Mouse (Mus musculus): ENCODE data around the gene Acot3. TPM values are rescaled to one million over a fixed set of nuclear protein-coding genes. Genes with fewer than 3 reads are reported as not detected.
"Not testable (repeated sequence)": the region's sequence is repeated elsewhere in the genome, so short reads cannot be mapped to it uniquely, and the experiment has no call there.

Gene Acot3
- polyA plus RNA-seq, 1 experiment: not detected

DNA sequence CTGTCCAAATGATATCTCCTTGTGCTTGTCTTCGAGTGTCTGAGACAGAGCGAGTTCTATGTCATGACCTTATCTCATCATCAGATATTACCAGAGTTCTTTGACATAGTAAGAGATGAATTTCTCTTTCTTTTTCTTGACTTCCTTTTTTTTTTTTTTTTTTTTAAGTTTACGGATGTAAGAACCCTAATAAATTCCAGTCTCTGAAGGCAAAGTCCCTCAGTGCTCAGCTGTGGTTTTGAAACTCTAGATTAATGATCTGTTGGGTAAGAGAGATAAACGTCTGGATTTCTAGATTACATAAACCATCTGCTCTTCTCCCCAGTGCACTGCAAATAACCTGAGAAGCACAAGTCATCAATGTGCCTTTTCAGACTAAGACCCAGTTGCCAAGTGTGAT lies 17.8 kb upstream of the Acot3 start:
- H3K4me1 ChIP-seq (ENCODE audit: control insufficient read depth, insufficient read depth, low read length): no peaks in the 10 kb centered on the region
- H3K27ac ChIP-seq (ENCODE audit: control insufficient read depth, insufficient read depth, low read depth, low read length, poor library complexity): no peak overlapping the region
- no peak for TF ChIP-seq POLR2A (IDR thresholded peaks at IDR 0.05; ENCODE audit: borderline replicate concordance, control insufficient read depth, low read depth, low read length)
- TF ChIP-seq CTCF (IDR thresholded peaks at IDR 0.05; ENCODE audit: control insufficient read depth, insufficient read depth, low read length): no peak
- WGBS: 7% methylated on average over 4 of the region's 4 CpGs
- H3K4me3 ChIP-seq (replicated peaks; ENCODE audit: control insufficient read depth, low read depth, low read length): no peak overlapping the region

DNA sequence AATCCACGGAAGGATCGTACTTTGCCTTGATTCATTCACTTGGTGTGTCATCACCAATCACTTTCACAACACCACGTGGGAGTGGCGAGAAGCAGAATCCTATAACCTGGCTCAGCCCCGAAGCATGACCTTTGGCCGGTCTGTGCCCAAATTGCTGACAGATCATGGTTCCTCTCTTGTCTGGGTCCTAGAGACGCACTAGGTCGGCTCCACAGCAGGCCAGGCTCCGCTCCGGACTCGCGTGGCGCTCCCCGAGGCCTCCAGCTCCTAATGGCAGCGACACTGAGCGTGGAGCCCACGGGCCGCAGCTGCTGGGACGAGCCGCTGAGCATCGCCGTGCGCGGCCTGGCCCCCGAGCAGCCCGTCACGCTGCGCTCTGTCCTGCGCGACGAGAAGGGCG lies 13.7 kb upstream of the Acot3 start, which contains the start of gene Acot4:
Gene Acot4 (plus strand): TSS at position 139 of the 400 bp plus-strand sequence.
- peak within 1 kb of the TSS; percentile 15 for H3K4me3 ChIP-seq (replicated peaks; ENCODE audit: control insufficient read depth, low read depth, low read length)
- WGBS: 20% methylated on average over 32 of the region's 32 CpGs
- not testable (repeated sequence) for H3K27ac ChIP-seq (ENCODE audit: control insufficient read depth, insufficient read depth, low read depth, low read length, poor library complexity); H3K4me1 ChIP-seq (ENCODE audit: control insufficient read depth, insufficient read depth, low read length)

DNA sequence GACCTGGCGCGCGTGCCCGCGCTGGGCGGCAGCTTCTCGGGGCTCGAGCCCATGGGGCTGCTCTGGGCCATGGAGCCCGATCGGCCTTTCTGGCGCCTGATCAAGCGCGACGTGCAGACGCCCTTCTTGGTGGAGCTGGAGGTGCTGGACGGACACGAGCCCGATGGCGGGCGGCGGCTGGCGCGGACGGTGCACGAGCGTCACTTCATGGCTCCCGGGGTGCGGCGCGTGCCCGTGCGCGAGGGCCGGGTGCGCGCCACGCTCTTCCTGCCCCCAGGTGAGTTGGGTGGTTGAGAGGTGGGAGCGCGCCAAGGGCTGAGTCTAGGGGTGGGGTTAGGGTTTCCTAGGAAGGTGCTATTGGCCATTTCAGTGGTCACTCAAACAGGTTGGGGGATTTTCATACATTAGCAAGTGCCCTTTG lies 13.2 kb upstream of the Acot3 start, which contains the start of gene Gm49366:
Gene Gm49366 (plus strand): TSS at position 245 of the 421 bp plus-strand sequence.
- H3K4me3 ChIP-seq (replicated peaks; ENCODE audit: control insufficient read depth, low read depth, low read length): peak within 1 kb of the TSS; percentile 15
- not testable (repeated sequence) for H3K4me1 ChIP-seq (ENCODE audit: control insufficient read depth, insufficient read depth, low read length); H3K27ac ChIP-seq (ENCODE audit: control insufficient read depth, insufficient read depth, low read depth, low read length, poor library complexity)
- 27% methylated on average over 39 of the region's 39 CpGs for WGBS

DNA sequence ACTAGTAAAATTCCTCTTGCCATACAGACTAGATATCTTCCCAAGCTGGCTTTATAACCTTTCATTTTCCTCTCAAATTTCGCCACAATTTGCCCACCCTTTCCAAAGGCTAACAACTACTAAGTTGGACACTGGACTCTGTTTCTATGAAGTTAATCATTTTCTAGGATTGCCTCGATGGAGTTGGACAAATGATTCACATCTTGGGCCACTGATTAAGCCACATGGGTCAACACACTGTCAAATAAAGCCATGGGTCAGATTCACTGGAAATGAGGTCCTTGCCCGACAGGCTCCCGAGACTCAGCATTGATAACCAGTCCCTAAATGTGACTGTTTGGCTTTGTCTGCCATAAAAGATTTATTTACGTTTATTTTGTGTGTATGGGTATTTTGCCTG lies 9.7 kb upstream of the Acot3 start:
- Histone ChIP-seq H3K4me3 (replicated peaks; ENCODE audit: control insufficient read depth, low read depth, low read length) (no peak overlapping the region), H3K27ac (ENCODE audit: control insufficient read depth, insufficient read depth, low read depth, low read length, poor library complexity) (no peak overlapping the region), H3K4me1 (ENCODE audit: control insufficient read depth, insufficient read depth, low read length) (no peaks in the 10 kb centered on the region)
- WGBS: 78% methylated on average over 5 of the region's 5 CpGs
- TF ChIP-seq POLR2A (IDR thresholded peaks at IDR 0.05; ENCODE audit: borderline replicate concordance, control insufficient read depth, low read depth, low read length): no peak
- TF ChIP-seq CTCF (IDR thresholded peaks at IDR 0.05; ENCODE audit: control insufficient read depth, insufficient read depth, low read length): no peak

DNA sequence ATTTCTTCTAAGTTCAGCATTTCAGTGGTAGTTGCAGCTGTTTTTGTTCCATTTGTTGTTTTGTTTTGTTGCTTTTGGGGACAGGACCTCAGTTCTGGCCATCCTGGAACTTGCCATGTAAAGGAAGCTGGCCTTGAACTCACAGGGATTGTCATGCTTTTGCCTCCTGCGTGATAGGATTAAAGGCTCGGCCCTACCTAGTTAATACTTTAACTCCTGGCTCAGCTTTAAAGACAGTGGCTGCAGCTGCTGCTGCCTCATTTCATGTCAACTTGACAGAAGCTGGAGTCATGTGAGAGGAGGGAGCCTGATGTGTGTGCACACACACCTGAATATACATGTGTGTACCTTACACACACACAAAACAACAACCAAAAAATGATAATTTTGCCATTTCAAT lies 7.9 kb upstream of the Acot3 start:
- TF ChIP-seq CTCF (IDR thresholded peaks at IDR 0.05; ENCODE audit: control insufficient read depth, insufficient read depth, low read length) (no peak), POLR2A (IDR thresholded peaks at IDR 0.05; ENCODE audit: borderline replicate concordance, control insufficient read depth, low read depth, low read length) (no peak)
- H3K4me3 ChIP-seq (replicated peaks; ENCODE audit: control insufficient read depth, low read depth, low read length): no peak overlapping the region
- 82% methylated on average over 2 of the region's 2 CpGs for WGBS
- no peaks in the 10 kb centered on the region for H3K4me1 ChIP-seq (ENCODE audit: control insufficient read depth, insufficient read depth, low read length)
- no peak overlapping the region for H3K27ac ChIP-seq (ENCODE audit: control insufficient read depth, insufficient read depth, low read depth, low read length, poor library complexity)

DNA sequence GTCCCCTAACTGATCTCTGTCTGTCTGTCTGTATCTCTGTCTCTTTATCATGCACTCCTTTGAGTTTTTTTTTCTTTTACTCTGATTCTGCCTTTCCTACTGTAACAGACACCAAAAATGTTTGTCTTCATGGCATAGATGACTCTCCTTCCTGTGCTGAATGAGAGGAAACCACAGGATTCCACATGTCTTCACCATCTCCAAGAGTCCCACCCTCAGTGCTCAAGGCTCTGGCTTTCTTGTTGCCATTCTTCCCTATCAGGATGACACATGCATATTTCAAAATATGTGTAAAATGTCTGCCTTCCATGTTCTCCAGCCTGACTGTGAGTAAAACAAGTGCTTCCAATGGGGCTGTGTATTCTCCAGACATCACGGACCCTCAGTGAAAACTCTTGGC lies 5.0 kb upstream of the Acot3 start:
- Histone ChIP-seq H3K27ac (ENCODE audit: control insufficient read depth, insufficient read depth, low read depth, low read length, poor library complexity) (no peak overlapping the region), H3K4me1 (ENCODE audit: control insufficient read depth, insufficient read depth, low read length) (no peaks in the 10 kb centered on the region), H3K4me3 (replicated peaks; ENCODE audit: control insufficient read depth, low read depth, low read length) (no peak overlapping the region)
- WGBS: 85% methylated on average over 1 of the region's 1 CpGs
- no peak for TF ChIP-seq POLR2A (IDR thresholded peaks at IDR 0.05; ENCODE audit: borderline replicate concordance, control insufficient read depth, low read depth, low read length)
- TF ChIP-seq CTCF (IDR thresholded peaks at IDR 0.05; ENCODE audit: control insufficient read depth, insufficient read depth, low read length): no peak

DNA sequence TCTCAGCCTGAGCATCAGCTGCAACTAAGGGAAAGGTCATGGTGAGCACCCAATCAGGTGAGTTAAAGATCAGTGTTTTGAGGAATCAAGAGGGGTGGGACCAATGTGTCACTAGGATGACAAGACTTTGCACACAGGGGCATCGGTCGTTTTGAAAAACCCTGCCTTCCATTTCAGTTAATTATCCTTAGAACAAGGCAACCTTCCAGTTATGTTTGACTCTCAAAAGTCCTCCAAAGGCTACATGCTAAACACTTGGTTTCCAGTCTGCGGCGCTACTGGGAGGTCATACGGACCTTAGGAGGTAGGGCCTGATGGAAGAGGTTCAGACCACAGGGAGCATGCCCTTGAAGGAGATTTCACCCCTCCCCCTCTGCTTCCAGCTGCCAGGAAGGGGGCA lies 1.2 kb upstream of the Acot3 start:
- 82% methylated on average over 5 of the region's 5 CpGs for WGBS
- not testable (repeated sequence) for H3K27ac ChIP-seq (ENCODE audit: control insufficient read depth, insufficient read depth, low read depth, low read length, poor library complexity); H3K4me3 ChIP-seq (replicated peaks; ENCODE audit: control insufficient read depth, low read depth, low read length); H3K4me1 ChIP-seq (ENCODE audit: control insufficient read depth, insufficient read depth, low read length)

DNA sequence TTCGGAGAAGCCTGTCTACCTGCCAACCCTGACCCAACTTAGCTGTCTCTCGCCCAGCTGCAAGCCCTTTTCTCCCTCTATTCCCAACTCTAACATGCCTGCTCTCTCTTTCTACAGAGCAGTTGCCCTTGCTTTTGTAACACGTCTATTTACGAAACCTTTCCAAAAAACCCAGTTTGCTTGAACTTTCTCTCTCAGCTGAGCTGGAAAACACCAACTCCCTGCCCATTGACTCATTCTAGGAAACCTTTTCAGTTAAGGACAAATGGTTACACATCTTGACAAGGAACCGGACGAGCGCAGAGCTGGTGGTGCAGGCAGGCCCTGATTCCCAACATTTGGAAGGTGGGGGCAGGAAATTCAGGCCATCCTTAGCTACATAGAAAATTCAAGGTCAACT lies 665 bp downstream of the Acot3 start:
- 77% methylated on average over 7 of the region's 7 CpGs for WGBS
- H3K4me1 ChIP-seq (ENCODE audit: control insufficient read depth, insufficient read depth, low read length): no peaks in the 10 kb centered on the region
- H3K4me3 ChIP-seq (replicated peaks; ENCODE audit: control insufficient read depth, low read depth, low read length): no peak overlapping the region
- TF ChIP-seq CTCF (IDR thresholded peaks at IDR 0.05; ENCODE audit: control insufficient read depth, insufficient read depth, low read length) (no peak), POLR2A (IDR thresholded peaks at IDR 0.05; ENCODE audit: borderline replicate concordance, control insufficient read depth, low read depth, low read length) (no peak)
- H3K27ac ChIP-seq (ENCODE audit: control insufficient read depth, insufficient read depth, low read depth, low read length, poor library complexity): no peak overlapping the region

DNA sequence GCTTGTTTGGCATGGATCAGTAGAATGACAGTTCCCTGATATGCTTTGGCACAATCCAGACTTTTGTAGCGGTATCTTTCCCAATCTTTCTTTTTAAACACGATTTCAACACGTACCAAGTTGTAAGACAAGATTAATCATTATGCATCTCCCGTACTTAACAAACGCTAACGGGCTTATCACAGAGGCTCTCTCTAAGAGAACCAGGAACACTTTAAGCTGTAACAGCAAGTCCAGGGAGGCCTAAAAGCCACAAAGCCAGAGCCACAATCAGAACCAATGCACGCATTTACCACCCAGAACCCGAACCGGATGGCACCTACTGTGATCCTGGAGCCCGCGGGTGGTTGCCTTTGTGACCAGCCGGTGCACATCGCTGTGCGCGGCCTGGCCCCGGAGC lies 1.2 kb downstream of the Acot3 start:
- Histone ChIP-seq H3K4me3 (replicated peaks; ENCODE audit: control insufficient read depth, low read depth, low read length) (no peak overlapping the region), H3K27ac (ENCODE audit: control insufficient read depth, insufficient read depth, low read depth, low read length, poor library complexity) (no peak overlapping the region), H3K4me1 (ENCODE audit: control insufficient read depth, insufficient read depth, low read length) (no peaks in the 10 kb centered on the region)
- 12% methylated on average over 16 of the region's 16 CpGs for whole genome bisulfite sequencing
- no peak for TF ChIP-seq POLR2A (IDR thresholded peaks at IDR 0.05; ENCODE audit: borderline replicate concordance, control insufficient read depth, low read depth, low read length)
- no peak for TF ChIP-seq CTCF (IDR thresholded peaks at IDR 0.05; ENCODE audit: control insufficient read depth, insufficient read depth, low read length)

All from bone marrow, adult 2 months (tissue).